Mouse (Mus musculus): ENCODE measurements around the gene Srsf2.
A peak's percentile ranks its signal among the peaks of the same experiment; 100 is the strongest.

DNA sequence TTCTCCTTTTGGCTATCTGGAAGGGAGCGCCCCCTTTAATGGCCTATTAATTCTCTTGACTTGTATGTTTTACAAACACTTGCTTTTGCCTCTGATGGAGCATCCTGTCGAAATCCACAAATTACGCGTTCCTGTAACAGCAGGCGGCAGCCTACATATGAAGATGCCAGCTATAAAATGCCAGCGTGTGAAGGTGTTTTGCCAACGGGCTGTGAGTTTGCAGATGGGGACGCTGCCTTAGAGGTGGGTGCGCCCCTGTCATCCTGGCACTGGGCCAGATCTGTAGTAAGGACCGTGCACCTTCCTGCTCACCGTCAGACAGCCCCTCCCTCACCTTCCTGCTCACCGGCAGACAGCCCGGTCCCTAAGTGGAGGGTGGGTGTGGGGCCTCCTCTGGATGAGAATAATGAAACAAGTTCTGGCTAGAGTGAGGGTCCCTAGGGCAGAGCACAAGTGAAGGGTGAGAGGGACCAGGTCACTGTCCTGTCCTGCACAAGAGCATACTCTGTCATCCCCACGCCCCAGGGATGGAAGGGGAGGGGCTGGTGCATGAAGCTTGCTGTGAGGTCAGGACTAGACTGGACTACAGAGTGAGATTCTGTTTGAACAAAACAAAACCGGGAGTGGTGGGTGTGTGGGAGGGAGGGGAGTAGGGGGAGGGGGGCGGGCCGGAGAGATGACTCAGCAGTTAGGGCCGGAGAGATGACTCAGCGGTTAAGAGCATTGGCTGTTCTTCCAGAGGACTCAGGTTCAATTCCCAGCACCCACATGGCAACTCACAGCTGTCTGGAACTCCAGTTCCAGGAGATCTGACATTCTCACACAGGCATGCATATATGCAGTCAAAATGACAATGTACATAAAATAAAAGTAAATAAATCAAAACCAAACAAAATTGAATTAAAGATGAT, 40.9 kb upstream of the Srsf2 start:
- TF ChIP-seq MAFK (IDR thresholded peaks at IDR 0.05; ENCODE audit: insufficient read depth, low read depth, low read length): peak; percentile 85
- TF ChIP-seq ZNF384 (IDR thresholded peaks at IDR 0.05; ENCODE audit: low read depth, low read length): no peak

Data from ES-E14 (cell line).